Mouse (Mus musculus): ENCODE measurements around the gene Tob2.

DNA sequence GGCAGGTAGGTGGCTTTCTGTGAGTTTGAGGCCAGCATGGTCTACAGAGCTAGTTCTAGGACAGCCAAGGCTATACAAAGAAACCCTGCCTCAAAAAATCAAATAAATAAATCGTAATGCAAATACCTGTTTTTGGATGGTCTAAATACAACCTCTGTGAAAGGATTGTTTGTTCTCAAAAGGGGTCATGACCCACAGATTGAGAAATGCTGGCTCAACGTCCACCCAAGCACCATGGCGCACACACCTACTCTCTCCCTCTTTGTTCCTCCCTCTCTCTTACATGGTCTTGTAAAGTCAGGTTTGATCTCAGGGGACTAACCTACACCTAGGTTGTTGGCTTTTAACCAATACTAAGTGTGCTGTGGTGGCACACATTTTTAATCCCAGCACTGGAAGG lies 36.0 kb downstream of the Tob2 start:
- no peak for TF ChIP-seq CTCF (IDR thresholded peaks at IDR 0.05)
- TF ChIP-seq EP300 (IDR thresholded peaks at IDR 0.05; ENCODE audit: insufficient read depth, low read depth, low read length): no peak
